ENCODE assay signal across 9 mouse cellular contexts in the genomic region with DNA sequence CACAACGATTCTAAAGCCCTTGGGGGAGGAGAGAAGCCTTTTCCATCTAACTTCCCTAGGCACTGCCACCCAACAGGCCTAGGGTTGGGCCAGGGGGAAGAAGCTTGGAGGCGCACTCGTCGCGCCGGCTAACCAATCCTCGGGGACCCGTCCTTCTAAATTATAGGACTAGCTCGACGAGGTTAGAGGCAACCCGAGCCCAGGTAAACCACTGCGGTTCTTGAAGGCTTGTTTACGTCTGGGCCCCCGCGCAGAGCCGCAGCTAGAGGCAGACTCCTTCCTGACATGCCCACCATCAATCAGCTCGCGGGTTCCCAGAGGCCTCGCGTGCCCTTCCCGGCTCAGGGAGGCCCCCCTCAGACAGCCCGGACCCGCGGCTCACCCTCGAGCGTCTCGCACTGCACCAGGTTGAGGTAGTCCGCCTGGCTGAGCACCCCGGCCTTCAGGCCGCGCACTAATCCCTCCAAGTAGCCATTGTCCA. TPM values are rescaled to one million over a fixed set of nuclear protein-coding genes. Genes with fewer than 3 reads are reported as not detected.
DNase-seq lines count a peak whose midpoint lies in the region; ATAC-seq lines count a peak whose summit lies in the region.
"Had no signal": no experiment of that assay in that cellular context is flagged by ENCODE, and none has a peak within 500 bp of the region (broad histone marks: within the 10 kb centered on the region; RNA-seq: fewer than 3 reads in every experiment).

No protein-coding gene starts in this region.

- H3K27ac ChIP-seq in heart, embryonic 11.5 days (ENCODE audit: low read depth, low read length), result peak overlapping the region; percentile 46
- H3K27ac ChIP-seq in brown adipose tissue, adult 24 weeks (replicated peaks; ENCODE audit: low read depth, low read length), result peak overlapping the region; percentile 66
- H3K27ac ChIP-seq in hindbrain, embryonic 14.5 days, result peak overlapping the region; percentile 88
- H3K27ac ChIP-seq in macrophage, result peak overlapping the region; percentile 92

- H3K4me1 ChIP-seq in heart, embryonic 11.5 days (ENCODE audit: control insufficient read depth, insufficient read depth, low read length), result peaks cover 6% of the 10 kb centered on the region
- peaks cover 5% of the 10 kb centered on the region for H3K4me1 ChIP-seq in brown adipose tissue, adult 24 weeks (ENCODE audit: control insufficient read depth, insufficient read depth, insufficient read length, low read length)
- peaks cover 28% of the 10 kb centered on the region for H3K4me1 ChIP-seq in hindbrain, embryonic 14.5 days (replicated peaks; ENCODE audit: control insufficient read depth, insufficient read depth, low read length)

- H3K36me3 ChIP-seq in heart, embryonic 11.5 days (ENCODE audit: control insufficient read depth, insufficient read depth, low read length), result no peaks in the 10 kb centered on the region
- peaks cover 13% of the 10 kb centered on the region; the same call in 1 of the 2 replicates for H3K36me3 ChIP-seq in hindbrain, embryonic 14.5 days (replicated peaks; ENCODE audit: control insufficient read depth, insufficient read depth)
- peaks cover 6% of the 10 kb centered on the region; the same call in 1 of the 2 replicates for H3K36me3 ChIP-seq in macrophage (ENCODE audit: inconsistent target)

- H3K4me3 ChIP-seq in heart, embryonic 11.5 days (ENCODE audit: low read depth, low read length), result peak overlapping the region; percentile 93
- peak overlapping the region; percentile 77 for H3K4me3 ChIP-seq in brown adipose tissue, adult 24 weeks (ENCODE audit: insufficient read depth, low read depth, low read length)
- peak overlapping the region; percentile 88 for H3K4me3 ChIP-seq in hindbrain, embryonic 14.5 days (replicated peaks; ENCODE audit: low read length)
- peak overlapping the region; percentile 97 for H3K4me3 ChIP-seq in macrophage (ENCODE audit: inconsistent target)

- H3K79me2 ChIP-seq in macrophage (ENCODE audit: inconsistent target), result peaks cover 53% of the 10 kb centered on the region

- no peak for DNase-seq in heart, postnatal 14 days
- peak; percentile 44 for DNase-seq in 416B (ENCODE audit: low read depth)
- DNase-seq in hindbrain, embryonic 14.5 days (ENCODE audit: low spot score), result no peak
- DNase-seq in yolk sac, embryonic 10.5 days (ENCODE audit: low spot score), result peak; percentile 32
- no peak for DNase-seq in adrenal gland, postnatal 14 days

- H3K27me3 ChIP-seq in heart, embryonic 11.5 days (ENCODE audit: control insufficient read depth, insufficient read depth, low read length), result no peaks in the 10 kb centered on the region
- H3K27me3 ChIP-seq in hindbrain, embryonic 14.5 days (ENCODE audit: control insufficient read depth, insufficient read depth, low read length), result no peaks in the 10 kb centered on the region

- 1% methylated on average over 31 of the region's 31 CpGs for WGBS in heart, embryonic 11.5 days (ENCODE audit: insufficient replicate concordance)
- WGBS in hindbrain, embryonic 14.5 days, result under 1% methylated on average over 31 of the region's 31 CpGs
- WGBS in macrophage (ENCODE audit: missing documents), result 0% methylated on average over 31 of the region's 31 CpGs

- H3K4me2 ChIP-seq in heart, embryonic 11.5 days, result peak overlapping the region; percentile 95
- H3K4me2 ChIP-seq in hindbrain, embryonic 14.5 days (replicated peaks), result peak overlapping the region; percentile 96

- ATAC-seq in heart, embryonic 11.5 days (replicated peaks; ENCODE audit: insufficient number of reproducible peaks, low FRiP score, low TSS enrichment), result peak; percentile 69
- ATAC-seq in hindbrain, embryonic 14.5 days (ENCODE audit: low FRiP score), result peak; percentile 76

- H3K9ac ChIP-seq in heart, embryonic 11.5 days (ENCODE audit: low read depth, low read length), result peak overlapping the region; percentile 88
- H3K9ac ChIP-seq in hindbrain, embryonic 14.5 days, result peak overlapping the region; percentile 90

- intact Hi-C loops in heart, postnatal 14 days (cut with DNase I), result no loop called here

- H3K9me3 ChIP-seq in heart, embryonic 11.5 days (replicated peaks; ENCODE audit: control insufficient read depth, low read length), result no peaks in the 10 kb centered on the region
- H3K9me3 ChIP-seq in hindbrain, embryonic 14.5 days (ENCODE audit: control insufficient read depth, low read length), result no peaks in the 10 kb centered on the region

RNA-seq across cellular contexts. Expression of gene Atp6v0d1, which starts 0.4 kb away (rescaled TPM):
- polyA plus RNA-seq in heart, embryonic 11.5 days (2014; fragmentation: Nextera tagmentation; extraction: Ambion mirVana), result 80.7 and 86.3 TPM in 2 replicates
- total RNA-seq in heart, postnatal 14 days (2021), result 10 to 100 TPM; 57.2 to 57.8 TPM
- 52.7 and 65.1 TPM in 2 replicates for polyA plus RNA-seq in brown adipose tissue, adult 24 weeks (2012; ENCODE audit: insufficient read depth, insufficient read length, missing spikeins)
- 231 and 245 TPM in 2 replicates for polyA plus RNA-seq in hindbrain, embryonic 14.5 days (2014; fragmentation: Nextera tagmentation; extraction: Ambion mirVana)
- 100 to 1,000 TPM in 6 of 26 experiments, 10 to 100 TPM in 20; 30.8 to 121 (median 85.9) TPM for total RNA-seq in macrophage (2018; cell fraction: chromatin; rRNA removed)
- total RNA-seq in macrophage (2018; cell fraction: cytosol; rRNA removed), result 100 to 1,000 TPM; 213 to 351 (median 263) TPM
- total RNA-seq in macrophage (2018; cell fraction: nucleus; rRNA removed), result 100 to 1,000 TPM in 22 of 26 experiments, 10 to 100 TPM in 4; 65.3 to 155 (median 120) TPM
- 238 to 301 TPM (median 263 TPM) in 3 replicates for polyA plus RNA-seq in macrophage (2018)
- total RNA-seq in adrenal gland, postnatal 14 days (2021), result 90.6 and 97.4 TPM in 2 replicates

RNA-seq across cellular contexts. Expression of gene Ripor1, which starts 39.6 kb away (rescaled TPM):
- polyA plus RNA-seq in heart, embryonic 11.5 days (2014; fragmentation: Nextera tagmentation; extraction: Ambion mirVana), result 23.6 and 27.9 TPM in 2 replicates
- 10 to 100 TPM; 46.0 to 49.0 TPM for total RNA-seq in heart, postnatal 14 days (2021)
- polyA plus RNA-seq in brown adipose tissue, adult 24 weeks (2012; ENCODE audit: insufficient read depth, insufficient read length, missing spikeins), result 13.4 and 14.4 TPM in 2 replicates
- 30.6 and 32.6 TPM in 2 replicates for polyA plus RNA-seq in hindbrain, embryonic 14.5 days (2014; fragmentation: Nextera tagmentation; extraction: Ambion mirVana)
- total RNA-seq in macrophage (2018; cell fraction: chromatin; rRNA removed), result 10 to 100 TPM in 16 of 26 experiments, 1 to 10 TPM in 10; 2.0 to 47.5 (median 12.8) TPM
- total RNA-seq in macrophage (2018; cell fraction: cytosol; rRNA removed), result 10 to 100 TPM in 19 of 26 experiments, 1 to 10 TPM in 7; 7.1 to 21.1 (median 11.2) TPM
- total RNA-seq in macrophage (2018; cell fraction: nucleus; rRNA removed), result 10 to 100 TPM in 11 of 26 experiments, 1 to 10 TPM in 15; 4.1 to 36.0 (median 9.4) TPM
- polyA plus RNA-seq in macrophage (2018), result 13.3 to 20.5 TPM (median 14.5 TPM) in 3 replicates
- 33.9 and 39.8 TPM in 2 replicates for total RNA-seq in adrenal gland, postnatal 14 days (2021)

RNA-seq across cellular contexts. Expression of gene Hsd11b2, which starts 46.9 kb away (rescaled TPM):
- 6.4 and 8.2 TPM in 2 replicates for polyA plus RNA-seq in heart, embryonic 11.5 days (2014; fragmentation: Nextera tagmentation; extraction: Ambion mirVana)
- total RNA-seq in heart, postnatal 14 days (2021), result 1 to 10 TPM in 1 of 2 experiments, under 1 TPM in 1; 0.53 to 1.0 TPM
- not detected in 2 replicates for polyA plus RNA-seq in brown adipose tissue, adult 24 weeks (2012; ENCODE audit: insufficient read depth, insufficient read length, missing spikeins)
- polyA plus RNA-seq in hindbrain, embryonic 14.5 days (2014; fragmentation: Nextera tagmentation; extraction: Ambion mirVana), result 6.1 and 7.0 TPM in 2 replicates
- not detected for total RNA-seq in macrophage (2018; cell fraction: chromatin; rRNA removed)
- under 1 TPM in 1 of 26 experiments, not detected in 25; 0.13 TPM for total RNA-seq in macrophage (2018; cell fraction: cytosol; rRNA removed)
- not detected for total RNA-seq in macrophage (2018; cell fraction: nucleus; rRNA removed)
- polyA plus RNA-seq in macrophage (2018), result not detected in 3 replicates
- total RNA-seq in adrenal gland, postnatal 14 days (2021), result 1.1 and 1.2 TPM in 2 replicates
- total RNA-seq: left cerebral cortex, adult 8-10 months had no signal

Comparison
In these comparisons a context has a peak if more than half of its experiments do, and no peak if none do; other contexts are left out.
1. DNase-seq: peak in 416B (single experiment) and yolk sac, embryonic 10.5 days (single experiment); none in heart, postnatal 14 days (0 of 2), hindbrain, embryonic 14.5 days (single experiment) and adrenal gland, postnatal 14 days (single experiment).
2. Peak in every context shown above with its lines, with median percentiles within 50 percentile points of each other: H3K27ac ChIP-seq and H3K4me3 ChIP-seq.